Mouse (Mus musculus) small intestine, adult 2 months (tissue): ENCODE results near the gene Wdr20rt. TPM values are rescaled to one million over a fixed set of nuclear protein-coding genes. Genes with fewer than 3 reads are reported as not detected.

Experiments
- H3K27ac ChIP-seq: fragments of 200-500 bp; 2 replicates; pipeline ENCODE4 v1.5.1; 2012; ENCODE audit warnings: low read depth, low read length, control low read depth, inconsistent platforms; ENCODE audit not compliant: insufficient read depth
- H3K27me3 ChIP-seq: fragments of 200-500 bp; 2 replicates; pipeline ENCODE4 v1.6.1; 2012; ENCODE audit warnings: mild to moderate bottlenecking, moderate library complexity, low read length, inconsistent platforms; ENCODE audit not compliant: control insufficient read depth, insufficient read depth
- H3K36me3 ChIP-seq: fragments of 200-500 bp; 2 replicates; pipeline ENCODE4 v1.6.1; 2012; ENCODE audit warnings: mild to moderate bottlenecking, low read length, control low read depth, inconsistent platforms; ENCODE audit not compliant: control insufficient read depth, insufficient read depth
- H3K4me1 ChIP-seq: fragments of 200-500 bp; 2 replicates; pipeline ENCODE4 v1.6.1; 2012; ENCODE audit warnings: low read length, inconsistent platforms, mixed read lengths; ENCODE audit not compliant: control insufficient read depth, insufficient read depth, insufficient read length
- H3K4me3 ChIP-seq: fragments of 200-500 bp; 2 replicates; pipeline ENCODE4 v1.5.1; 2012; ENCODE audit warnings: low read depth, mild to moderate bottlenecking, control low read depth, inconsistent platforms, low read length, moderate library complexity
- CTCF ChIP-seq: fragments of 200-500 bp; IDR thresholded peaks from 2 replicates; pipeline ENCODE4 v1.5.1; 2012; ENCODE audit warnings: low read depth, mild to moderate bottlenecking, control low read depth, inconsistent platforms, low read length, moderate library complexity, mixed read lengths; ENCODE audit not compliant: insufficient replicate concordance, insufficient read length; ENCODE audit errors: extremely low read depth
- POLR2A ChIP-seq: fragments of 200-500 bp; IDR thresholded peaks from 2 replicates; pipeline ENCODE4 v1.6.1; 2012; ENCODE audit warnings: low read depth, mild to moderate bottlenecking, control low read depth, inconsistent platforms, low read length, moderate library complexity
- WGBS: fragments of 180-500 bp; shearing (Covaris S2); methylation state at CpG from one replicate; pipeline ENCODE4 v1.1.7; 2018; 5-methylcytosine and 5-hydroxymethylcytosine counted together
- polyA plus RNA-seq: library from polyadenylated mRNA; depleted of rRNA; stranded (reverse); fragments of >200 nt; gene quantifications from 2 replicates; pipeline ENCODE4 v1.2.3, GENCODE M21; 2012; rRNA removed

The Wdr20rt gene
- polyA plus RNA-seq, 1 experiment: not detected

GRCm38 (mm10) chr12:65268311-65268984 lies 43.1 kb downstream of the Wdr20rt start:
- Histone ChIP-seq H3K4me1 (no peaks in the 10 kb centered on the region), H3K36me3 (no peaks in the 10 kb centered on the region), H3K27me3 (no peaks in the 10 kb centered on the region), H3K27ac (no peak overlapping the region), H3K4me3 (no peak overlapping the region)
- TF ChIP-seq POLR2A (no peak), CTCF (no peak)
- 49% methylated on average over 5 of the region's 5 CpGs for WGBS

DNA sequence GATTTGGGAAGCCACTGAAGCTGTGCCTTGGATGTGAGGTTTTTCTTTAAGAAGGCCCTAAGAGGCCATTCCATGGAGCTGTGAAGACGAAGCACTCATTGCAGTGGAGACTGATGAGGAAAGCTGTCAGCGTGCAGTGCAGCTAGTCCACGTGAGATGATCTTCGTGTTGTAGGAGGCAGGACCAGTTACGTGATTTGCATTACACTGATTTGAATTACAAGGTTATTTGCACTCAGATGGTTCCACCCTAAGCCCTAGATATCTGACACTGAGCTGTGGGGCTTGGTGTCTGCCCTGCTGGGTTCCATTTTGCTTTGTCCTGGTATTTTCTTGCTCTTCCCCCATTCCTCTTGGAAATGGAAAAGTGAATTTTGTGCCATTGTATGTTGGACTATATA lies 44.1 kb downstream of the Wdr20rt start:
- Histone ChIP-seq H3K36me3 (no peaks in the 10 kb centered on the region), H3K4me3 (no peak overlapping the region), H3K4me1 (no peaks in the 10 kb centered on the region), H3K27me3 (no peaks in the 10 kb centered on the region), H3K27ac (no peak overlapping the region)
- TF ChIP-seq CTCF: no peak
- TF ChIP-seq POLR2A: no peak
- 85% methylated on average over 5 of the region's 5 CpGs for whole genome bisulfite sequencing

GRCm38 (mm10) chr12:65273807-65274206 lies 48.5 kb downstream of the Wdr20rt start:
- no peak overlapping the region for H3K4me3 ChIP-seq
- H3K36me3 ChIP-seq: no peaks in the 10 kb centered on the region
- no peaks in the 10 kb centered on the region for H3K27me3 ChIP-seq
- WGBS: 63% methylated on average over 4 of the region's 4 CpGs
- no peaks in the 10 kb centered on the region for H3K4me1 ChIP-seq
- H3K27ac ChIP-seq: no peak overlapping the region
- no peak for TF ChIP-seq POLR2A
- TF ChIP-seq CTCF: no peak

Other genes with a start within 250 kb of the Wdr20rt start
- gene Prpf39, start 189.2 kb upstream of the Wdr20rt start, polyA plus RNA-seq: 1.1 and 2.2 TPM in 2 replicates
- 0.79 and 4.3 TPM in 2 replicates for gene Fkbp3, start 151.5 kb upstream of the Wdr20rt start, polyA plus RNA-seq
- 0.80 and 0.94 TPM in 2 replicates for gene Fancm, start 149.9 kb upstream of the Wdr20rt start, polyA plus RNA-seq
- gene Mis18bp1, start 52.9 kb upstream of the Wdr20rt start, polyA plus RNA-seq: 0.04 and 0.22 TPM in 2 replicates